Comparison of ENCODE assay signal across 8 mouse cellular contexts in genomic region chr11:6416405-6417034, GRCm38 (mm10). TPM values are rescaled to one million over a fixed set of nuclear protein-coding genes. Genes with fewer than 3 reads are reported as not detected.
DNase-seq lines count a peak whose midpoint lies in the region; ATAC-seq and TF ChIP-seq lines count a peak whose summit lies in the region.

No protein-coding gene starts in this region.

- H3K9me3 ChIP-seq in embryonic facial prominence, embryonic 12.5 days, result no peaks in the 10 kb centered on the region
- no peaks in the 10 kb centered on the region for H3K9me3 ChIP-seq in limb, embryonic 14.5 days (ENCODE audit: control insufficient read depth, low read length)
- no peaks in the 10 kb centered on the region for H3K9me3 ChIP-seq in midbrain, embryonic 16.5 days (replicated peaks; ENCODE audit: control insufficient read depth, low read length, poor library complexity, severe bottlenecking)

- peak overlapping the region; percentile 96 for H3K9ac ChIP-seq in embryonic facial prominence, embryonic 12.5 days
- peak overlapping the region; percentile 85 for H3K9ac ChIP-seq in heart, adult 2 months (ENCODE audit: low read depth, low read length)
- H3K9ac ChIP-seq in limb, embryonic 14.5 days (ENCODE audit: low read depth, low read length, severe bottlenecking), result peak overlapping the region; percentile 94
- H3K9ac ChIP-seq in midbrain, embryonic 16.5 days (ENCODE audit: low read depth, low read length), result peak overlapping the region; percentile 99

- no peak for TF ChIP-seq EP300 in heart, adult 2 months (IDR thresholded peaks at IDR 0.05; ENCODE audit: insufficient read depth, low read depth, low read length)

- WGBS in embryonic facial prominence, embryonic 12.5 days, result 1% methylated on average over 30 of the region's 30 CpGs
- 5% methylated on average over 30 of the region's 30 CpGs for WGBS in heart, adult 2 months
- 2% methylated on average over 30 of the region's 30 CpGs for WGBS in limb, embryonic 14.5 days
- 2% methylated on average over 30 of the region's 30 CpGs for WGBS in midbrain, embryonic 16.5 days

- H3K79me2 ChIP-seq in heart, adult 2 months (replicated peaks; ENCODE audit: control insufficient read depth, insufficient read depth, low read length), result no peaks in the 10 kb centered on the region

- peak overlapping the region; percentile 76 for H3K4me3 ChIP-seq in embryonic facial prominence, embryonic 12.5 days
- H3K4me3 ChIP-seq in heart, adult 2 months, result peak overlapping the region; percentile 84
- peak overlapping the region; percentile 96 for H3K4me3 ChIP-seq in limb, embryonic 14.5 days (replicated peaks; ENCODE audit: low read length)
- peak overlapping the region; percentile 98 for H3K4me3 ChIP-seq in midbrain, embryonic 16.5 days (ENCODE audit: low read depth, low read length)

- intact Hi-C loops in heart, adult 2 months (cut with DNase I), result loop anchor here (2.0 kb wide), 1 partner anchor 28 kb away; the partner anchor contains the start of gene H2afv

- no peak for TF ChIP-seq CTCF in heart, adult 2 months (IDR thresholded peaks at IDR 0.05)

- TF ChIP-seq POLR2A in heart, adult 2 months (IDR thresholded peaks at IDR 0.05; ENCODE audit: insufficient read depth, low read depth, low read length), result peak; percentile 68
- no peak for TF ChIP-seq POLR2A in limb, embryonic 14.5 days (IDR thresholded peaks at IDR 0.05; ENCODE audit: borderline replicate concordance, extremely low read depth, insufficient read depth, insufficient read length)

- peak overlapping the region; percentile 94 for H3K4me2 ChIP-seq in embryonic facial prominence, embryonic 12.5 days (replicated peaks)
- H3K4me2 ChIP-seq in limb, embryonic 14.5 days (replicated peaks; ENCODE audit: low read depth, low read length, severe bottlenecking), result peak overlapping the region; percentile 67
- peak overlapping the region; percentile 95 for H3K4me2 ChIP-seq in midbrain, embryonic 16.5 days (ENCODE audit: low read length)

- H3K36me3 ChIP-seq in embryonic facial prominence, embryonic 12.5 days, result peaks cover 27% of the 10 kb centered on the region
- peaks cover 32% of the 10 kb centered on the region for H3K36me3 ChIP-seq in heart, adult 2 months (ENCODE audit: control insufficient read depth, insufficient read depth, low read length)
- H3K36me3 ChIP-seq in limb, embryonic 14.5 days (ENCODE audit: control insufficient read depth, insufficient read depth, low read length), result peaks cover 32% of the 10 kb centered on the region
- peaks cover 22% of the 10 kb centered on the region for H3K36me3 ChIP-seq in midbrain, embryonic 16.5 days (ENCODE audit: control insufficient read depth, insufficient read depth, low read length)

- H3K27ac ChIP-seq in embryonic facial prominence, embryonic 12.5 days, result peak overlapping the region; percentile 98
- peak overlapping the region; percentile 96 for H3K27ac ChIP-seq in heart, adult 2 months
- H3K27ac ChIP-seq in limb, embryonic 14.5 days (replicated peaks; ENCODE audit: low read depth, low read length), result peak overlapping the region; percentile 96
- peak overlapping the region; percentile 98 for H3K27ac ChIP-seq in midbrain, embryonic 16.5 days (ENCODE audit: low read length)

- ATAC-seq in embryonic facial prominence, embryonic 12.5 days (ENCODE audit: insufficient number of reproducible peaks, insufficient read depth, low FRiP score, low TSS enrichment), result peak; percentile 60
- ATAC-seq in limb, embryonic 14.5 days (ENCODE audit: low FRiP score, low read depth), result peak; percentile 35; the same call in 1 of the 2 replicates
- ATAC-seq in midbrain, embryonic 16.5 days, result peak; percentile 57

- peaks cover 21% of the 10 kb centered on the region for H3K4me1 ChIP-seq in embryonic facial prominence, embryonic 12.5 days
- peaks cover 5% of the 10 kb centered on the region for H3K4me1 ChIP-seq in heart, adult 2 months (ENCODE audit: control insufficient read depth, insufficient read depth, low read length)
- peaks cover 18% of the 10 kb centered on the region for H3K4me1 ChIP-seq in limb, embryonic 14.5 days (ENCODE audit: control insufficient read depth, insufficient read depth, low read length)
- H3K4me1 ChIP-seq in midbrain, embryonic 16.5 days (ENCODE audit: control insufficient read depth, insufficient read depth, low read length), result peaks cover 23% of the 10 kb centered on the region

- peak; percentile 76 for DNase-seq in 3134 (ENCODE audit: extremely low read depth, insufficient read length, low spot score)
- peak; percentile 89 to 91 for DNase-seq in adrenal gland, postnatal 36 days
- DNase-seq in heart, adult 2 months, result peak; percentile 81 to 86
- peak; percentile 77 for DNase-seq in kidney, adult 8-10 months
- peak; percentile 83 for DNase-seq in limb, embryonic 14.5 days (ENCODE audit: low spot score)
- peak; percentile 67 to 84 for DNase-seq in spleen, postnatal 10 days (ENCODE audit: low spot score in 2 of 2)

- no peaks in the 10 kb centered on the region for H3K27me3 ChIP-seq in embryonic facial prominence, embryonic 12.5 days
- H3K27me3 ChIP-seq in heart, adult 2 months (ENCODE audit: control insufficient read depth, insufficient read depth, low read length), result no peaks in the 10 kb centered on the region
- no peaks in the 10 kb centered on the region for H3K27me3 ChIP-seq in limb, embryonic 14.5 days (ENCODE audit: control insufficient read depth, insufficient read depth, low read length)
- H3K27me3 ChIP-seq in midbrain, embryonic 16.5 days (ENCODE audit: control insufficient read depth, insufficient read depth, low read depth, low read length), result no peaks in the 10 kb centered on the region

RNA-seq across cellular contexts. Expression of gene Ppia, which starts 1.3 kb away (rescaled TPM):
- 1,000 to 10,000 TPM; 1,935 TPM for total RNA-seq in adrenal gland, postnatal 36 days (2021)
- polyA plus RNA-seq in embryonic facial prominence, embryonic 12.5 days (2016; fragmentation: Nextera tagmentation; extraction: Ambion mirVana), result 5,090 and 5,096 TPM in 2 replicates
- 100 to 1,000 TPM; 304 to 328 TPM for total RNA-seq in heart, adult 2 months (2021)
- polyA plus RNA-seq in heart, adult 2 months (2012; rRNA removed), result 298 and 449 TPM in 2 replicates
- 2,776 and 3,384 TPM in 2 replicates for polyA plus RNA-seq in limb, embryonic 14.5 days (2012; rRNA removed)
- polyA plus RNA-seq in limb, embryonic 14.5 days (2014; fragmentation: Nextera tagmentation; extraction: Ambion mirVana), result 4,586 and 4,744 TPM in 2 replicates
- 3,917 and 4,008 TPM in 2 replicates for polyA plus RNA-seq in midbrain, embryonic 16.5 days (2015; fragmentation: Nextera tagmentation; extraction: Ambion mirVana)

RNA-seq across cellular contexts. Expression of gene Zmiz2, which starts 27.6 kb away (rescaled TPM):
- 10 to 100 TPM; 49.1 to 51.0 TPM for total RNA-seq in adrenal gland, postnatal 36 days (2021)
- polyA plus RNA-seq in embryonic facial prominence, embryonic 12.5 days (2016; fragmentation: Nextera tagmentation; extraction: Ambion mirVana), result 11.9 and 12.5 TPM in 2 replicates
- 10 to 100 TPM; 36.6 to 39.3 TPM for total RNA-seq in heart, adult 2 months (2021)
- 26.2 and 35.7 TPM in 2 replicates for polyA plus RNA-seq in heart, adult 2 months (2012; rRNA removed)
- 34.1 and 47.4 TPM in 2 replicates for polyA plus RNA-seq in limb, embryonic 14.5 days (2012; rRNA removed)
- polyA plus RNA-seq in limb, embryonic 14.5 days (2014; fragmentation: Nextera tagmentation; extraction: Ambion mirVana), result 12.4 and 12.9 TPM in 2 replicates
- 30.2 and 33.4 TPM in 2 replicates for polyA plus RNA-seq in midbrain, embryonic 16.5 days (2015; fragmentation: Nextera tagmentation; extraction: Ambion mirVana)

RNA-seq across cellular contexts. Expression of gene H2afv, which starts 27.7 kb away (rescaled TPM):
- total RNA-seq in adrenal gland, postnatal 36 days (2021), result 10 to 100 TPM; 64.9 to 68.8 TPM
- 693 and 728 TPM in 2 replicates for polyA plus RNA-seq in embryonic facial prominence, embryonic 12.5 days (2016; fragmentation: Nextera tagmentation; extraction: Ambion mirVana)
- total RNA-seq in heart, adult 2 months (2021), result 10 to 100 TPM; 75.8 to 80.8 TPM
- 46.3 and 59.2 TPM in 2 replicates for polyA plus RNA-seq in heart, adult 2 months (2012; rRNA removed)
- 203 and 273 TPM in 2 replicates for polyA plus RNA-seq in limb, embryonic 14.5 days (2012; rRNA removed)
- 548 and 588 TPM in 2 replicates for polyA plus RNA-seq in limb, embryonic 14.5 days (2014; fragmentation: Nextera tagmentation; extraction: Ambion mirVana)
- 203 and 224 TPM in 2 replicates for polyA plus RNA-seq in midbrain, embryonic 16.5 days (2015; fragmentation: Nextera tagmentation; extraction: Ambion mirVana)

RNA-seq across cellular contexts. Expression of gene Purb, which starts 59.2 kb away (rescaled TPM):
- 10 to 100 TPM; 72.5 to 82.2 TPM for total RNA-seq in adrenal gland, postnatal 36 days (2021)
- 19.5 and 21.7 TPM in 2 replicates for polyA plus RNA-seq in embryonic facial prominence, embryonic 12.5 days (2016; fragmentation: Nextera tagmentation; extraction: Ambion mirVana)
- 10 to 100 TPM; 28.0 to 31.5 TPM for total RNA-seq in heart, adult 2 months (2021)
- polyA plus RNA-seq in heart, adult 2 months (2012; rRNA removed), result 5.0 and 9.3 TPM in 2 replicates
- 17.6 and 20.9 TPM in 2 replicates for polyA plus RNA-seq in limb, embryonic 14.5 days (2012; rRNA removed)
- polyA plus RNA-seq in limb, embryonic 14.5 days (2014; fragmentation: Nextera tagmentation; extraction: Ambion mirVana), result 24.8 and 27.1 TPM in 2 replicates
- polyA plus RNA-seq in midbrain, embryonic 16.5 days (2015; fragmentation: Nextera tagmentation; extraction: Ambion mirVana), result 11.2 and 11.7 TPM in 2 replicates

Comparison
In these comparisons a context has a peak if more than half of its experiments do, and no peak if none do; other contexts are left out.
1. Peak in every context shown above with its lines: DNase-seq, ATAC-seq, H3K4me3 ChIP-seq and H3K27ac ChIP-seq.